Mouse (Mus musculus) T-helper 2 cell (primary cell): ENCODE results near the gene Atm.

Experiments used
- in situ Hi-C: fragments of 300-600 bp; cut with MboI, MseI; formaldehyde crosslinking; loops from one replicate; pipeline ENCODE4 v1.15.1; 2025; ENCODE audit warnings: high pct_unique_total_duplicates

Gene Atm

GRCm38 (mm10) chr9:53536558-53537320, at the start of gene Atm, which contains the start of gene Npat:
Gene Atm (minus strand): TSS chr9:53536740.
Gene Npat (plus strand): TSS chr9:53537047.
- in situ Hi-C loops: loop anchor here (25.0 kb wide), 1 partner anchor 1474 kb away; no protein-coding TSS in a partner anchor

GRCm38 (mm10) chr9:53581870-53582269, 45.3 kb upstream of the Atm start:
- in situ Hi-C loops: no loop called here

DNA sequence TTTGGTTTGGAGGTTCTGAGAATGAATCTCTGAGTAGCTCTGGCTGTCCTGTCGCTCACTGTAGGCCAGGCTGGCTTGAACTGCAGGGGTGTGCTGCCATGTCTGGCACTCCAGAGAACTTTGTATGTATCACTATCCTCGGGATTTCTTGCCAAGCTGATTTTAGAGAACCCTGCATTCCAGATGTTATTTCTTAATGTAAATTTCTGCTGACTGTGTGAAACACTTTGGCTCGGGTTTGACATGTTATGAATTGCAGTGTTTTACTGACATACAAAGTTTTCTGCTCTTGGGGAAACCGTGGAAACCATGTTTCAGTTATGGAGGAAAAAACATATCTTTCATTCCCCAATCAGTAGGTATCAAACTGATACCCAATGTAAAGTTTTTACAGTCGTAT, 39.2 kb upstream of the Atm start:
- in situ Hi-C loops: no loop called here

- in situ Hi-C loops: no loop called here
Measured at GRCm38 (mm10) chr9:53572516-53573307, 36.2 kb upstream of the Atm start.

- in situ Hi-C loops: no loop called here
Measured at GRCm38 (mm10) chr9:53570662-53571061, 34.1 kb upstream of the Atm start.

GRCm38 (mm10) chr9:53537336-53537965, 911 bp upstream of the Atm start:
- in situ Hi-C loops: loop anchor here (25.0 kb wide), 1 partner anchor 1475 kb away; no protein-coding TSS in a partner anchor

DNA sequence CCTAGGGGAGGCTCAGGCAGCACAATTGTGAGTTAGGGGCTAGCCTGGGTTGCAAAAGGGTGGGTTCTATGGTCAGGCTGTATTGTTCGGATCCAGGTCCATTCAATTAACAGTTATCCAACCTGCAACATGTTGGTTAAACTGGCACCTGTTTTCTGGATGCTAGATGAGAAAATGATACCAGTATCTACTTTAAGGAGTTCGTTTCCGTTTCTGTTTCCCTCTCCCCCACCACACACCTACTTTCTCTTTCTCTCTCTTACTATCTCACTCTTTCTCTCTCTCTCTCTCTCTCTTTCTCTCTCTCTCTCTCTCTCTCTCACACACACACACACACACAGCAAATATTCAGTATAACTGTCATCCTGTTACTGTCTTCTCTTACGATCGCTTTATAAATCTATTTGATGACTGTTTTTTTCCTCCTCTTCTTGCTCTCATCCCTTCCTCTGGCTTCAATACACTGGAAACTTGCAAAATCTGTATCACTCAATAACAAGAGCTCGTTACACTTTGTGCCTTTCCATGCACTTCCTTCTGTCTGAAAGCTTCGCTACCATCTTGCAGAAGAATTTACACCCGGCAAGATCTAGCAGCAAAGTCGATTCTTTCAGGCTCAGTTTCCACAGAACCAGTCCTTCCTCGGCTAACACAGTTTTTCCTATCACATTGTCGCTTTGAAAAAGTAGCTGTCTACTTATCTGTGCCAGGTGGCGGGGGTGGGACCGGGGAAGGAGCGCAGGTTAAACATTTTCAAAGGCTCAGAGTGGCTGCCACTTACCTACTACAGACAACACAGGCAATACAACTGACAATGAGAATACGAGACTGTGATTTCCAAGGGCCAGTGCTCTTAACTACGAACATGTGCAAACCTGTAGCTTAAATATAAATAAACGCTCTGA, 872 bp downstream of the Atm start:
- in situ Hi-C loops: loop anchor here (25.0 kb wide), 1 partner anchor 1473 kb away; no protein-coding TSS in a partner anchor

- in situ Hi-C loops: no loop called here
Measured at GRCm38 (mm10) chr9:53517373-53518009, 19.0 kb downstream of the Atm start.

GRCm38 (mm10) chr9:53514091-53514490, 22.4 kb downstream of the Atm start:
- in situ Hi-C loops: no loop called here

GRCm38 (mm10) chr9:53508053-53508452, 28.5 kb downstream of the Atm start:
- in situ Hi-C loops: no loop called here

DNA sequence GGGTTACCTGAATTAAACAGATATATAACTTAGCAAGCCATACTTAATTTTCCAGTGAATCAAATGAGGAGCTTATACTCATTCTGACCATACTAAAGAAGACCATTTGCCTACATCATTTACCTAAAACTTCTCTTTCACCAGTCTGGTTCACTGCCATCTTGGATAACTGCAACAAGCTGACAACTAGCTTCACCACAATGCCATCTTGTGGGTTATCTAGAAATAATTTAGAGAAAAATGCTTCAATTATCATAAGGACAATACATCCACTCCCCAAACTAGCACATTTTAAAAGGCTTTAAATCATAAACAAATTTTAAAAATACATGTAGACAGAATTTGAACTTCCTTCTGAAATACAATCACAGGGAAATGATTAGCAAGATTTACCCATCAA, 50.7 kb downstream of the Atm start:
- in situ Hi-C loops: no loop called here

DNA sequence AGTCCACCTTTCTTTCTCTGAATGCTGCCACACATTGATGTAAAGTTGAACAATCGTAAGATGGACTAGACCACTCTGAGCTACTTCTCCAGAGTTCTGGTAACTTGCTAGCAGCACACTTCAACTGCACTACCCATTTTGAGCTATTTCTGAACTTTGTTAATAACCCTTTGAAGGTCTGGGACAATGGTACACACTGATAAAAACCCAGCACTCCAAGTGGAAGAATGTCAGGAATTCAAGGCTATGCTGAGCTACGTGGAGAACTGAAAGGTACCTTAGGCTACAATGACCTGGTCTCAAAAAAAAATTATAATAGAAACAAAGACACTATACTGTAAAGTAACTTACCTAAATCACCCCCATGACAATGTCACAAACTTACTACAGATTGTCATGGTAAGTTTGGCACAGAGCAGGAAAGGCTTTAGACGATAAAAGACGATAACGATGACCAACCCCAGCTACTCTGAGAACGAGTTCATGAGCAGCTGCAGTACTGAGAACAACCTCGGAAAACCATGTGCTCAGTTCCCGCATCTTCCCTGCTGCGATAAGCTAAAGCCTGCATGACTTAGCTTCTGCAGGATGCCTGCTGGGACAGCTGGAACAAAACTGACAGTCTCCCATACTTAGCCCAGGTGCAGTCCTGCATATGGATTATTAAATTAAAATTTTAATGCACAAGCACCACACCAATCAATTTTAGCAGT, 63.6 kb downstream of the Atm start:
- in situ Hi-C loops: no loop called here

DNA sequence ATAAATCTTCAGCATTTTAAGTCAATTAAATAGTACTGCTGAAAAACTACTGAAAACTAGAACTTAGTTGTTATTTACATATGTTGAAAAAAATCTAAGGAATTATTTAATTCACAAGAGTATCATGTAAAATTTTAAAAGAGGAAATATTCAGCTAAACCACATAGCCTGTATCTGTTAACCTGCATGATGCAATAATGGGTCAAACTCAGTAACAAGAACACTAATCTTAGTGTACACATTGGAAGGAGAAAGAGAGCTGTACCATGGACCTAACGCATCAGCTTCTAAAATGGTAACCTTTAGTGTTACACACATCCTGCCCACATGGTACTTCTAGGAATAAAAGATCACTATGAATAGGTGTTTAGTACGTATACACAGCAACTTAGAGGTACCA, 84.5 kb downstream of the Atm start:
- in situ Hi-C loops: no loop called here

- in situ Hi-C loops: no loop called here
Measured at GRCm38 (mm10) chr9:53450609-53451008, 85.9 kb downstream of the Atm start.

GRCm38 (mm10) chr9:53435830-53436570, 100.5 kb downstream of the Atm start:
- in situ Hi-C loops: no loop called here

GRCm38 (mm10) chr9:53427638-53428037, 108.9 kb downstream of the Atm start:
- in situ Hi-C loops: loop anchor here (10.0 kb wide), 1 partner anchor 1777 kb away; the partner anchor contains the start of gene Fbxo22

DNA sequence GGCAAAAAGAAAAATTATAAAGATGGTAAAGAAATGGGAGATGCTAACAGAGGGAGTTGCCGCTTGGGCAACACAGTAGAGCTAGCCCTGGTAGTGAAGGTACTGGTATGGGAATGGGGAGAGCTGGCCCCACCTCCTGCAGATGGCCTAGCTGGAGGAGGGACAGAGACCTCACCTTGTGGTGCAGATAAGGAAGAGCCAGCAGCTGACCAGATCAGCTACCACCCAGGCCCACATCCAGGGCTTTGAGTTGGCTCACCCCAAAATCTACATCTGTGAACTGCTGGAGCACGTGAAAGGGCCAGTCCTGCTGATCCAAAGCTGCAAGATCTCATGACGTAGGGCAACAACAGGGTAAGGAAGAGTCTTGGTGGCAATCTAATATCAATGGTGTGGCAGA, 109.8 kb downstream of the Atm start:
- in situ Hi-C loops: loop anchor here (10.0 kb wide), 1 partner anchor 1778 kb away; the partner anchor contains the start of gene Fbxo22

GRCm38 (mm10) chr9:53422133-53422896, 114.2 kb downstream of the Atm start:
- in situ Hi-C loops: loop anchor here (10.0 kb wide), 1 partner anchor 1782 kb away; the partner anchor contains the start of gene Fbxo22
